Mouse (Mus musculus) liver, embryonic 14.5 days (tissue): ENCODE measurements at regions not wholly inside any gene's neighbourhood (a gene's known extent, or its start where the extent isn't known, plus 50 kb on each side); places are given as distances from the start of the nearest gene placed in this dataset.

ENCODE experiments used
- CTCF ChIP-seq: IDR thresholded peaks from 2 replicates; pipeline ENCODE4 v1.5.1; 2016; ENCODE audit warnings: antibody characterized with exemption, low read depth, control low read depth
- EP300 ChIP-seq: IDR thresholded peaks from 2 replicates; pipeline ENCODE4 v1.6.1; 2016; ENCODE audit warnings: antibody characterized with exemption, low read depth

- no peak for TF ChIP-seq CTCF
- TF ChIP-seq EP300: no peak
Measured at GRCm38 (mm10) chr14:36802418-36802817, 166.2 kb downstream of the Ccser2 start.
